Mouse (Mus musculus) cortical plate, adult 2 months (tissue): ENCODE data around the gene Hapln2. TPM values are rescaled to one million over a fixed set of nuclear protein-coding genes. Genes with fewer than 3 reads are reported as not detected.
A peak's percentile ranks its signal among the peaks of the same experiment; 100 is the strongest.

Experiments
- H3K27ac ChIP-seq: fragments of 200-500 bp; 2 replicates; pipeline ENCODE4 v1.5.1; 2012; ENCODE audit warnings: low read length, control low read depth, inconsistent platforms; ENCODE audit not compliant: insufficient read depth
- H3K4me1 ChIP-seq: fragments of 200-500 bp; 2 replicates; pipeline ENCODE4 v1.6.1; 2011; ENCODE audit warnings: low read length; ENCODE audit not compliant: control insufficient read depth, insufficient read depth
- H3K4me3 ChIP-seq: fragments of 200-500 bp; 2 replicates; pipeline ENCODE4 v1.5.1; 2011; ENCODE audit warnings: mild to moderate bottlenecking, low read length, control low read depth; ENCODE audit not compliant: insufficient read depth
- CTCF ChIP-seq: fragments of 200-500 bp; IDR thresholded peaks from 2 replicates; pipeline ENCODE4 v1.5.1; 2011; ENCODE audit warnings: mild to moderate bottlenecking, control low read depth, low read length; ENCODE audit not compliant: insufficient read depth; ENCODE audit errors: extremely low read depth
- POLR2A ChIP-seq: fragments of 200-500 bp; IDR thresholded peaks from 2 replicates; pipeline ENCODE4 v1.6.1; 2011; ENCODE audit warnings: mild to moderate bottlenecking, low read length, control low read depth; ENCODE audit not compliant: insufficient read depth; ENCODE audit errors: extremely low read depth
- polyA plus RNA-seq: library from polyadenylated mRNA; depleted of rRNA; stranded (reverse); fragments of >200 nt; gene quantifications from 2 replicates; pipeline ENCODE4 v1.2.3, GENCODE M21; 2012

Hapln2 gene
- polyA plus RNA-seq, 1 experiment = 52.4 TPM

- Histone ChIP-seq H3K27ac (peak overlapping the region; percentile 80; the same call in 1 of the 2 replicates), H3K4me3 (no peak overlapping the region), H3K4me1 (no peaks in the 10 kb centered on the region)
- TF ChIP-seq CTCF (no peak), POLR2A (no peak)
Observed at GRCm38 (mm10) chr3:87982836-87983601, 44.4 kb downstream of the Hapln2 start.

- TF ChIP-seq POLR2A (no peak), CTCF (no peak)
- Histone ChIP-seq H3K4me1 (no peaks in the 10 kb centered on the region), H3K4me3 (no peak overlapping the region), H3K27ac (peak overlapping the region; percentile 80)
Observed at GRCm38 (mm10) chr3:87981894-87982835, 45.2 kb downstream of the Hapln2 start.

GRCm38 (mm10) chr3:87981214-87981760, 46.1 kb downstream of the Hapln2 start:
- Histone ChIP-seq H3K27ac (no peak overlapping the region), H3K4me3 (no peak overlapping the region), H3K4me1 (no peaks in the 10 kb centered on the region)
- no peak for TF ChIP-seq CTCF
- TF ChIP-seq POLR2A = no peak

GRCm38 (mm10) chr3:87980728-87981127, 46.7 kb downstream of the Hapln2 start:
- Histone ChIP-seq H3K4me3 (no peak overlapping the region), H3K27ac (no peak overlapping the region), H3K4me1 (no peaks in the 10 kb centered on the region)
- TF ChIP-seq CTCF (no peak), POLR2A (no peak)

GRCm38 (mm10) chr3:87980085-87980484, 47.3 kb downstream of the Hapln2 start:
- TF ChIP-seq CTCF (no peak), POLR2A (no peak)
- no peaks in the 10 kb centered on the region for H3K4me1 ChIP-seq
- no peak overlapping the region for H3K27ac ChIP-seq
- H3K4me3 ChIP-seq = no peak overlapping the region

- H3K4me1 ChIP-seq = no peaks in the 10 kb centered on the region
- TF ChIP-seq CTCF (no peak), POLR2A (no peak)
- H3K27ac ChIP-seq = no peak overlapping the region
- H3K4me3 ChIP-seq = no peak overlapping the region
Observed at GRCm38 (mm10) chr3:87979493-87979892, 47.9 kb downstream of the Hapln2 start.

GRCm38 (mm10) chr3:87974381-87974987, 52.9 kb downstream of the Hapln2 start:
- TF ChIP-seq POLR2A = no peak
- TF ChIP-seq CTCF = no peak
- H3K27ac ChIP-seq = no peak overlapping the region

GRCm38 (mm10) chr3:87973593-87974380, 53.6 kb downstream of the Hapln2 start:
- H3K4me1 ChIP-seq = peaks cover 2% of the 10 kb centered on the region; the same call in 1 of the 2 replicates
- no peak for TF ChIP-seq POLR2A
- TF ChIP-seq CTCF = no peak
- H3K27ac ChIP-seq = no peak overlapping the region
- H3K4me3 ChIP-seq = no peak overlapping the region

More at GRCm38 (mm10) chr3:87974381-87974987, 52.9 kb downstream of the Hapln2 start:
- Histone ChIP-seq H3K4me1 (peaks cover 2% of the 10 kb centered on the region; the same call in 1 of the 2 replicates), H3K4me3 (no peak overlapping the region)
